Mouse (Mus musculus) hindbrain, embryonic 11.5 days (tissue): ENCODE results near the gene Smim27. TPM values are rescaled to one million over a fixed set of nuclear protein-coding genes. Genes with fewer than 3 reads are reported as not detected.

Experiments
- ATAC-seq: fragments of 200-750 bp; cut with Nextera tagmentation; 2 replicates; pipeline ENCODE4 v1.8.0; 2017; ENCODE audit warnings: mild to moderate bottlenecking, moderate TSS enrichment, moderate library complexity; ENCODE audit not compliant: low FRiP score
- DNase-seq: peaks from one replicate; pipeline ENCODE4 v3.0.0-alpha.2; 2015; ENCODE audit warnings: low spot score
- H3K27ac ChIP-seq: fragments of 300-500 bp; sonication (generic); 2 replicates; pipeline ENCODE4 v1.5.1; 2014; ENCODE audit warnings: mild to moderate bottlenecking, low read depth, low read length
- H3K27me3 ChIP-seq: fragments of 300-500 bp; sonication (generic); 2 replicates; pipeline ENCODE4 v1.6.1; 2014; ENCODE audit warnings: mild to moderate bottlenecking, low read length, moderate library complexity, mixed read lengths; ENCODE audit not compliant: control insufficient read depth, insufficient read depth
- H3K36me3 ChIP-seq: fragments of 300-500 bp; sonication (generic); 2 replicates; pipeline ENCODE4 v1.6.1; 2014; ENCODE audit warnings: mild to moderate bottlenecking, low read length, moderate library complexity, mixed read lengths; ENCODE audit not compliant: control insufficient read depth, insufficient read depth
- H3K4me1 ChIP-seq: fragments of 300-500 bp; sonication (generic); replicated peaks from 2 replicates; pipeline ENCODE4 v1.6.1; 2014; ENCODE audit warnings: low read length, mixed read lengths; ENCODE audit not compliant: control insufficient read depth, insufficient read depth
- H3K4me2 ChIP-seq: fragments of 300-500 bp; sonication (generic); replicated peaks from 2 replicates; pipeline ENCODE4 v1.6.1; 2014; ENCODE audit warnings: mild to moderate bottlenecking, low read depth, low read length
- H3K4me3 ChIP-seq: fragments of 300-500 bp; sonication (generic); 2 replicates; pipeline ENCODE4 v1.5.1; 2014; ENCODE audit warnings: low read depth, low read length
- H3K9ac ChIP-seq: fragments of 300-500 bp; sonication (generic); 2 replicates; pipeline ENCODE4 v1.6.1; 2014; ENCODE audit warnings: low read depth, low read length
- H3K9me3 ChIP-seq: fragments of 300-500 bp; sonication (generic); 2 replicates; pipeline ENCODE4 v1.6.1; 2016; ENCODE audit warnings: low read length; ENCODE audit not compliant: control insufficient read depth
- WGBS: fragments of 180-500 bp; shearing (Covaris S2); extraction: QIAGEN DNeasy Blood & Tissue Kit; methylation state at CpG from one replicate; pipeline ENCODE4 v1.1.7; 2014; 5-methylcytosine and 5-hydroxymethylcytosine counted together
- polyA plus RNA-seq: library from polyadenylated mRNA; unstranded; fragments of >200 nt; fragmentation: Nextera tagmentation; extraction: Ambion mirVana; gene quantifications from 2 replicates; pipeline ENCODE4 v1.2.1, GENCODE M21; 2014

Smim27 gene
- polyA plus RNA-seq, 1 experiment from 2014 or later: 25.8 TPM

- DNase-seq (no peak), ATAC-seq (no peak)
- Histone ChIP-seq H3K4me2 (no peak overlapping the region), H3K27ac (no peak overlapping the region), H3K4me1 (no peaks in the 10 kb centered on the region), H3K9ac (no peak overlapping the region), H3K9me3 (no peaks in the 10 kb centered on the region), H3K4me3 (no peak overlapping the region), H3K36me3 (no peaks in the 10 kb centered on the region), H3K27me3 (no peaks in the 10 kb centered on the region)
- 93% methylated on average over 7 of the region's 7 CpGs for WGBS
These were observed 36.2 kb upstream of the Smim27 start for GRCm38 (mm10) chr4:40233062-40233664.

- no peaks in the 10 kb centered on the region for H3K27me3 ChIP-seq
- no peak overlapping the region for H3K27ac ChIP-seq
- H3K4me3 ChIP-seq: no peak overlapping the region
- DNase-seq (no peak), ATAC-seq (no peak)
- H3K9me3 ChIP-seq: no peaks in the 10 kb centered on the region
- no peaks in the 10 kb centered on the region for H3K36me3 ChIP-seq
- H3K4me2 ChIP-seq: no peak overlapping the region
- H3K4me1 ChIP-seq: no peaks in the 10 kb centered on the region
- H3K9ac ChIP-seq: no peak overlapping the region
- WGBS: 84% methylated on average over 6 of the region's 6 CpGs
These were observed 35.1 kb upstream of the Smim27 start for GRCm38 (mm10) chr4:40234256-40234655.

DNA sequence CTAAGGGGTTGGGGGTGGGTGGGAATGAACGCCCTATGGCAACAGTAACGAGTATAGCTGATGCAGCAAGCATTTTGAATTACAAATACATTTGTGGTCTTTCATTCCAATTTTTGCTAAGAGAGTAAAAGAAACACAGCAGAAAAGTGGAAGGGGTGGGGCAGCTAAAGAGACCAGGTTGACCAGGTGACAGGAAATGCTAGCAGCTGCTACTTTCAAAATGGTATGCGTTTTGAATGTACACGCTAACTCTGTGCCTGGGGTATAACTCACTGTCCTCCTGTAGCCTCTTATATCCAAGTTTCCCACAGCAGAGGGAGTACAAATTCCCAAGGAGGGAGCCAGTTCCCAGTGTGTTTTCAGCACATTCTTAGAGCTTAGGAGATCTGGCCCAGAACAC is 32.5 kb upstream of the Smim27 start:
- Histone ChIP-seq H3K9me3 (no peaks in the 10 kb centered on the region), H3K27me3 (no peaks in the 10 kb centered on the region), H3K4me1 (no peaks in the 10 kb centered on the region), H3K4me2 (no peak overlapping the region), H3K4me3 (no peak overlapping the region), H3K9ac (no peak overlapping the region), H3K36me3 (no peaks in the 10 kb centered on the region), H3K27ac (no peak overlapping the region)
- 89% methylated on average over 4 of the region's 4 CpGs for WGBS
- ATAC-seq: no peak
- DNase-seq: no peak

GRCm38 (mm10) chr4:40238483-40239408 is 30.6 kb upstream of the Smim27 start:
- H3K4me3 ChIP-seq: peak overlapping the region; percentile 46
- peak overlapping the region; percentile 78 for H3K4me2 ChIP-seq
- H3K9me3 ChIP-seq: no peaks in the 10 kb centered on the region
- WGBS: 2% methylated on average over 17 of the region's 17 CpGs
- ATAC-seq (peak; percentile 65; the same call in 1 of the 2 replicates), DNase-seq (peak; percentile 37)
- H3K4me1 ChIP-seq: no peaks in the 10 kb centered on the region
- H3K27me3 ChIP-seq: no peaks in the 10 kb centered on the region
- H3K27ac ChIP-seq: no peak overlapping the region
- H3K36me3 ChIP-seq: no peaks in the 10 kb centered on the region
- H3K9ac ChIP-seq: peak overlapping the region; percentile 1; the same call in 1 of the 2 replicates

DNA sequence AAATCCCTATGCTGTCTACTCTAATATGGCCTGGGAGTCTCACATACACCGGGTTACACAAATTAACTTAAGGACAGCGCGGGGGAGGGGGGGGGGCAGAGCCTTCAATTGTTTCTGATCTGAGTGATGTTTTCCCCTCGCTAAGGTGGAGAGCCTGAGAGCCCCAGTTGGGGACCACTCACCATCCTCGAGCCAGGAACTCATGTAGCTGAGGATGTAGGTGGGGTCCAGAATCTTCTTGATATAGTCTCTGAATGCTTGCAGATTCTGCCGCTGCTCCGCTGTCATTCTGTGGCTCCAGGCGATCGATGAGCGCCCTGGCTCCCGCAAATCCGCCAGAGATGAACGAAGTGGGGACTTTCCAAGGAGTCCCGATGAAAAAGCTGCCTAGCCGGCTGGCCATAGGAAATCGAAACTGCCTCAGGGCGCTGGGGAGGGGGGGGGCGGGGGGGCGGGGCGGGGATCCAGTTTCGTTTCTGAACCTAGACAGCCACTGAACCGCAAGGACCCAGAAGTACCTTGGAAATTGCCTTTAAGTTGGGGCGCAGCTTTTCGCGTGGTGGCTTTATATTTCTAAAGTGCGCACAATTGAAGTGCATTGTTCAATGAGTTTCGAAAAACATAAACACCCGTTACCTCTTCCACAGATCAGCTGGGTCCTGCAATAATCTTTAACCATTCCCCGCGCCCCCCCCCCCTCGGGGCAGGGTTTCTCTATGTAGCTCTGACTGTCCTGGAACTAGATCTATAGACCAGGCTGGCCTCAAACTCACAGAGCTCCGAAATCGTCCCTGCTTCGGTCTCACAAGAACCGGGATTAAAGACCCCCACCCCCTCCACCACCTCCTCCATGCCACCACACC is 29.7 kb upstream of the Smim27 start, which contains the start of gene Ddx58:
TSS of gene Ddx58 (minus strand) at position 420 of the 863 bp plus-strand sequence.
- no peaks in the 10 kb centered on the region for H3K36me3 ChIP-seq
- WGBS: 5% methylated on average over 35 of the region's 35 CpGs
- peak within 1 kb of the TSS; percentile 46 for H3K4me3 ChIP-seq
- ATAC-seq (peak; percentile 69), DNase-seq (peak; percentile 56)
- no peak within 1 kb of the TSS for H3K27ac ChIP-seq
- peak within 1 kb of the TSS; percentile 47; the same call in 1 of the 2 replicates for H3K9ac ChIP-seq
- H3K27me3 ChIP-seq: no peaks in the 10 kb centered on the region
- peak within 1 kb of the TSS; percentile 78 for H3K4me2 ChIP-seq
- no peaks in the 10 kb centered on the region for H3K4me1 ChIP-seq
- no peaks in the 10 kb centered on the region for H3K9me3 ChIP-seq

GRCm38 (mm10) chr4:40240272-40240744 is 29.1 kb upstream of the Smim27 start:
- H3K9ac ChIP-seq: no peak overlapping the region
- ATAC-seq: 0 out of 2 replicates have a peak, but pooled peaks have one; percentile 8
- DNase-seq: no peak
- no peaks in the 10 kb centered on the region for H3K4me1 ChIP-seq
- peak overlapping the region; percentile 46; the same call in 1 of the 2 replicates for H3K4me3 ChIP-seq
- no peak overlapping the region for H3K27ac ChIP-seq
- H3K9me3 ChIP-seq: no peaks in the 10 kb centered on the region
- H3K36me3 ChIP-seq: no peaks in the 10 kb centered on the region
- peak overlapping the region; percentile 78 for H3K4me2 ChIP-seq
- H3K27me3 ChIP-seq: no peaks in the 10 kb centered on the region
- 43% methylated on average over 5 of the region's 5 CpGs for WGBS

DNA sequence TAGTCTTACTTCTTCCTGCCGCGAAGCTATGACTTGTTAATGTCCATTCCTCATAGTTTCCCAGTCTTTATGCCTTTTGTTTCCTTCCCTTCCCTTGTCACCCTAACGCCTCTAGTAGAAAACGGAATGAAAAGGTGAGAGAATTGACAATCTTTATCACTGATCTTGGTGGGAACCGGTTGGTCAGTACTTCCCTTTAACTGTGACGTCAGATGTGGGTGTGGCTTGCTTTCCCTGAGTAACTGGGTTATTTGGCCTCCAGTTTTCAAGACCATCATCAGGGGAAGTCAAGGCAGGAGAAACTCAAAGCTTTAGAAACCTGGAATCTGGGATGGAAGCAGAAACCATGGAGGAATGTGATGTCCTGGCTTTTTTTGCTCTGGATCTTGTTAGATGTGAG is 27.5 kb upstream of the Smim27 start:
- DNase-seq: no peak
- H3K4me1 ChIP-seq: no peaks in the 10 kb centered on the region
- H3K4me3 ChIP-seq: no peak overlapping the region
- no peak for ATAC-seq
- no peaks in the 10 kb centered on the region for H3K27me3 ChIP-seq
- no peaks in the 10 kb centered on the region for H3K36me3 ChIP-seq
- H3K9ac ChIP-seq: no peak overlapping the region
- H3K27ac ChIP-seq: no peak overlapping the region
- no peak overlapping the region for H3K4me2 ChIP-seq
- no peaks in the 10 kb centered on the region for H3K9me3 ChIP-seq
- 51% methylated on average over 6 of the region's 6 CpGs for WGBS

GRCm38 (mm10) chr4:40243006-40243405 is 26.4 kb upstream of the Smim27 start:
- 87% methylated on average over 4 of the region's 4 CpGs for WGBS
- DNase-seq (no peak), ATAC-seq (no peak)
- no peaks in the 10 kb centered on the region for H3K27me3 ChIP-seq
- H3K4me1 ChIP-seq: no peaks in the 10 kb centered on the region
- H3K27ac ChIP-seq: no peak overlapping the region
- no peak overlapping the region for H3K4me3 ChIP-seq
- no peak overlapping the region for H3K9ac ChIP-seq
- H3K4me2 ChIP-seq: no peak overlapping the region
- no peaks in the 10 kb centered on the region for H3K9me3 ChIP-seq
- H3K36me3 ChIP-seq: no peaks in the 10 kb centered on the region
